Mouse (Mus musculus) neural tube, embryonic 15.5 days (tissue): ENCODE results near the gene Il6st. TPM values are rescaled to one million over a fixed set of nuclear protein-coding genes. Genes with fewer than 3 reads are reported as not detected.

Source experiments
- ATAC-seq: fragments of 200-750 bp; cut with Nextera tagmentation; 2 replicates; pipeline ENCODE4 v1.8.0; 2017; ENCODE audit warnings: mild to moderate bottlenecking, moderate TSS enrichment, moderate library complexity; ENCODE audit not compliant: low FRiP score
- H3K27ac ChIP-seq: fragments of 300-500 bp; sonication (generic); replicated peaks from 2 replicates; pipeline ENCODE4 v1.5.1; 2015; ENCODE audit warnings: mild to moderate bottlenecking, inconsistent platforms
- H3K27me3 ChIP-seq: fragments of 300-500 bp; sonication (generic); replicated peaks from 2 replicates; pipeline ENCODE4 v1.6.1; 2015; ENCODE audit warnings: inconsistent platforms
- H3K36me3 ChIP-seq: fragments of 300-500 bp; sonication (generic); 2 replicates; pipeline ENCODE4 v1.6.1; 2015; ENCODE audit warnings: inconsistent platforms
- H3K4me1 ChIP-seq: fragments of 300-500 bp; sonication (generic); 2 replicates; pipeline ENCODE4 v1.6.1; 2015; ENCODE audit warnings: inconsistent platforms
- H3K4me2 ChIP-seq: fragments of 300-500 bp; sonication (generic); 2 replicates; pipeline ENCODE4 v1.6.1; 2015; ENCODE audit warnings: inconsistent platforms, mild to moderate bottlenecking, moderate library complexity
- H3K4me3 ChIP-seq: fragments of 300-500 bp; sonication (generic); replicated peaks from 2 replicates; pipeline ENCODE4 v1.5.1; 2015; ENCODE audit warnings: mild to moderate bottlenecking, inconsistent platforms
- H3K9ac ChIP-seq: fragments of 300-500 bp; sonication (generic); replicated peaks from 2 replicates; pipeline ENCODE4 v1.6.1; 2015; ENCODE audit warnings: mild to moderate bottlenecking, inconsistent platforms
- H3K9me3 ChIP-seq: fragments of 300-500 bp; sonication (generic); replicated peaks from 2 replicates; pipeline ENCODE4 v1.6.1; 2016; ENCODE audit warnings: inconsistent platforms
- WGBS: fragments of 180-500 bp; shearing (Covaris S2); methylation state at CpG from one replicate; pipeline ENCODE4 v1.1.7; 2015; ENCODE audit warnings: mixed read lengths; 5-methylcytosine and 5-hydroxymethylcytosine counted together
- polyA plus RNA-seq: library from polyadenylated mRNA; unstranded; fragments of >200 nt; fragmentation: Nextera tagmentation; extraction: Ambion mirVana; gene quantifications from 2 replicates; pipeline ENCODE4 v1.2.1, GENCODE M21; 2015

The Il6st gene
- polyA plus RNA-seq, 1 experiment from 2014 or later, result 25.6 TPM

GRCm38 (mm10) chr13:112457366-112457765 is 6.5 kb upstream of the Il6st start:
- H3K36me3 ChIP-seq, result no peaks in the 10 kb centered on the region
- H3K27ac ChIP-seq, result no peak overlapping the region
- H3K4me3 ChIP-seq, result no peak overlapping the region

GRCm38 (mm10) chr13:112458016-112458415 is 5.9 kb upstream of the Il6st start:
- Histone ChIP-seq H3K9ac (no peak overlapping the region), H3K27ac (no peak overlapping the region), H3K9me3 (no peaks in the 10 kb centered on the region), H3K36me3 (no peaks in the 10 kb centered on the region), H3K4me3 (no peak overlapping the region), H3K27me3 (no peaks in the 10 kb centered on the region), H3K4me1 (peaks cover under 1% of the 10 kb centered on the region; the same call in 1 of the 2 replicates), H3K4me2 (no peak overlapping the region)
- no peak for ATAC-seq
- WGBS, result 84% methylated on average over 4 of the region's 4 CpGs

More at GRCm38 (mm10) chr13:112457366-112457765, 6.5 kb upstream of the Il6st start:
- H3K4me2 ChIP-seq, result no peak overlapping the region
- no peak overlapping the region for H3K9ac ChIP-seq
- no peaks in the 10 kb centered on the region for H3K27me3 ChIP-seq
- H3K4me1 ChIP-seq, result no peaks in the 10 kb centered on the region
- no peak for ATAC-seq
- WGBS, result 81% methylated on average over 6 of the region's 6 CpGs
- no peaks in the 10 kb centered on the region for H3K9me3 ChIP-seq

- no peak overlapping the region for H3K4me3 ChIP-seq
- no peaks in the 10 kb centered on the region for H3K36me3 ChIP-seq
- no peaks in the 10 kb centered on the region for H3K27me3 ChIP-seq
- H3K4me1 ChIP-seq, result peaks cover 6% of the 10 kb centered on the region; the same call in 1 of the 2 replicates
- H3K4me2 ChIP-seq, result no peak overlapping the region
- WGBS, result 92% methylated on average over 11 of the region's 11 CpGs
- no peak overlapping the region for H3K9ac ChIP-seq
- H3K9me3 ChIP-seq, result no peaks in the 10 kb centered on the region
- H3K27ac ChIP-seq, result no peak overlapping the region
- ATAC-seq, result no peak
These were observed 5.3 kb upstream of the Il6st start for GRCm38 (mm10) chr13:112458435-112459018.

GRCm38 (mm10) chr13:112459956-112460355 is 3.9 kb upstream of the Il6st start:
- H3K36me3 ChIP-seq, result no peaks in the 10 kb centered on the region
- H3K4me3 ChIP-seq, result no peak overlapping the region
- H3K27me3 ChIP-seq, result no peaks in the 10 kb centered on the region
- H3K4me1 ChIP-seq, result peaks cover 11% of the 10 kb centered on the region
- ATAC-seq, result no peak
- H3K27ac ChIP-seq, result no peak overlapping the region
- 90% methylated on average over 6 of the region's 6 CpGs for WGBS
- no peak overlapping the region for H3K4me2 ChIP-seq
- H3K9me3 ChIP-seq, result no peaks in the 10 kb centered on the region
- H3K9ac ChIP-seq, result no peak overlapping the region

GRCm38 (mm10) chr13:112462411-112462987 is 1.4 kb upstream of the Il6st start:
- Histone ChIP-seq H3K4me3 (no peak overlapping the region), H3K9me3 (no peaks in the 10 kb centered on the region), H3K27ac (no peak overlapping the region), H3K9ac (no peak overlapping the region), H3K4me2 (no peak overlapping the region), H3K36me3 (no peaks in the 10 kb centered on the region), H3K27me3 (no peaks in the 10 kb centered on the region), H3K4me1 (peaks cover 21% of the 10 kb centered on the region)
- no peak for ATAC-seq
- WGBS, result 41% methylated on average over 6 of the region's 6 CpGs

GRCm38 (mm10) chr13:112463337-112463802 is 500 bp upstream of the Il6st start:
- Histone ChIP-seq H3K9ac (peak overlapping the region; percentile 87), H3K4me2 (peak overlapping the region; percentile 91), H3K27ac (peak overlapping the region; percentile 84), H3K4me3 (peak overlapping the region; percentile 93), H3K36me3 (no peaks in the 10 kb centered on the region), H3K27me3 (no peaks in the 10 kb centered on the region), H3K9me3 (no peaks in the 10 kb centered on the region), H3K4me1 (peaks cover 21% of the 10 kb centered on the region)
- ATAC-seq, result peak; percentile 69
- 1% methylated on average over 17 of the region's 17 CpGs for WGBS

- peak overlapping the region; percentile 87 for H3K27ac ChIP-seq
- WGBS, result 7% methylated on average over 18 of the region's 18 CpGs
- no peak for ATAC-seq
- no peaks in the 10 kb centered on the region for H3K27me3 ChIP-seq
- peak overlapping the region; percentile 91 for H3K4me2 ChIP-seq
- H3K9me3 ChIP-seq, result no peaks in the 10 kb centered on the region
- no peaks in the 10 kb centered on the region for H3K36me3 ChIP-seq
- H3K4me3 ChIP-seq, result peak overlapping the region; percentile 93
- H3K9ac ChIP-seq, result peak overlapping the region; percentile 87
- peaks cover 21% of the 10 kb centered on the region for H3K4me1 ChIP-seq
These were observed 887 bp downstream of the Il6st start for GRCm38 (mm10) chr13:112464626-112465287.

GRCm38 (mm10) chr13:112465585-112465984 is 1.7 kb downstream of the Il6st start:
- ATAC-seq, result no peak
- no peaks in the 10 kb centered on the region for H3K27me3 ChIP-seq
- no peak overlapping the region; the same call in 1 of the 2 replicates for H3K4me3 ChIP-seq
- no peaks in the 10 kb centered on the region for H3K36me3 ChIP-seq
- H3K27ac ChIP-seq, result no peak overlapping the region
- peak overlapping the region; percentile 91 for H3K4me2 ChIP-seq
- 75% methylated on average over 2 of the region's 2 CpGs for WGBS
- peaks cover 21% of the 10 kb centered on the region for H3K4me1 ChIP-seq
- H3K9ac ChIP-seq, result no peak overlapping the region
- H3K9me3 ChIP-seq, result no peaks in the 10 kb centered on the region

GRCm38 (mm10) chr13:112466136-112466945 is 2.5 kb downstream of the Il6st start:
- ATAC-seq, result no peak
- no peak overlapping the region for H3K9ac ChIP-seq
- H3K4me1 ChIP-seq, result peaks cover 21% of the 10 kb centered on the region
- H3K27ac ChIP-seq, result no peak overlapping the region
- peak overlapping the region; percentile 91; the same call in 1 of the 2 replicates for H3K4me2 ChIP-seq
- 86% methylated on average over 19 of the region's 19 CpGs for WGBS
- H3K36me3 ChIP-seq, result no peaks in the 10 kb centered on the region
- H3K9me3 ChIP-seq, result no peaks in the 10 kb centered on the region
- no peaks in the 10 kb centered on the region for H3K27me3 ChIP-seq
- no peak overlapping the region for H3K4me3 ChIP-seq

GRCm38 (mm10) chr13:112466946-112467255 is 3.0 kb downstream of the Il6st start:
- ATAC-seq, result no peak
- H3K9me3 ChIP-seq, result no peaks in the 10 kb centered on the region
- 90% methylated on average over 3 of the region's 3 CpGs for WGBS
- no peak overlapping the region for H3K4me2 ChIP-seq
- H3K9ac ChIP-seq, result no peak overlapping the region
- no peak overlapping the region for H3K4me3 ChIP-seq
- no peak overlapping the region for H3K27ac ChIP-seq
- peaks cover 21% of the 10 kb centered on the region for H3K4me1 ChIP-seq
- no peaks in the 10 kb centered on the region for H3K36me3 ChIP-seq
- no peaks in the 10 kb centered on the region for H3K27me3 ChIP-seq

GRCm38 (mm10) chr13:112467384-112467783 is 3.5 kb downstream of the Il6st start:
- H3K4me1 ChIP-seq, result peaks cover 21% of the 10 kb centered on the region
- H3K4me3 ChIP-seq, result no peak overlapping the region
- no peaks in the 10 kb centered on the region for H3K9me3 ChIP-seq
- 92% methylated on average over 9 of the region's 9 CpGs for WGBS
- ATAC-seq, result no peak
- H3K9ac ChIP-seq, result no peak overlapping the region
- no peaks in the 10 kb centered on the region for H3K27me3 ChIP-seq
- H3K4me2 ChIP-seq, result no peak overlapping the region
- no peak overlapping the region for H3K27ac ChIP-seq
- H3K36me3 ChIP-seq, result no peaks in the 10 kb centered on the region
